Mouse (Mus musculus): Measurements from ENCODE around the gene Il31ra. TPM values are rescaled to one million over a fixed set of nuclear protein-coding genes. Genes with fewer than 3 reads are reported as not detected.
"Not testable (repeated sequence)": the region's sequence is repeated elsewhere in the genome, so short reads cannot be mapped to it uniquely, and the experiment has no call there.

The Il31ra gene
- total RNA-seq (2021) = not detected
- long read RNA-seq, experiment 1 = 0 reads
- long read RNA-seq, experiment 2 = 0 reads

- not testable (repeated sequence) for DNase-seq
Measured at GRCm38 (mm10) chr13:112594260-112594659, at the start of gene Il31ra. Gene Il31ra, minus strand, starts transcription at chr13:112594360.

- DNase-seq = no peak
Measured at GRCm38 (mm10) chr13:112642897-112643296, 48.7 kb upstream of the Il31ra start.

- peak; percentile 42 to 62 for DNase-seq
Measured at GRCm38 (mm10) chr13:112639111-112639510, 45.0 kb upstream of the Il31ra start.

GRCm38 (mm10) chr13:112636498-112636897, 42.3 kb upstream of the Il31ra start:
- DNase-seq = no peak

GRCm38 (mm10) chr13:112635174-112635837, 41.1 kb upstream of the Il31ra start:
- no peak for DNase-seq

GRCm38 (mm10) chr13:112625566-112625965, 31.4 kb upstream of the Il31ra start:
- no peak for DNase-seq

GRCm38 (mm10) chr13:112624622-112625021, 30.5 kb upstream of the Il31ra start:
- no peak for DNase-seq

GRCm38 (mm10) chr13:112623656-112624055, 29.5 kb upstream of the Il31ra start:
- no peak for DNase-seq

- no peak for DNase-seq
Measured at GRCm38 (mm10) chr13:112621592-112621991, 27.4 kb upstream of the Il31ra start.

GRCm38 (mm10) chr13:112608606-112609005, 14.4 kb upstream of the Il31ra start:
- no peak for DNase-seq

GRCm38 (mm10) chr13:112604411-112604810, 10.3 kb upstream of the Il31ra start:
- DNase-seq = no peak

GRCm38 (mm10) chr13:112603839-112604238, 9.7 kb upstream of the Il31ra start:
- no peak for DNase-seq

GRCm38 (mm10) chr13:112602607-112603006, 8.4 kb upstream of the Il31ra start:
- DNase-seq = no peak

GRCm38 (mm10) chr13:112590254-112590653, 3.9 kb downstream of the Il31ra start:
- no peak for DNase-seq

- DNase-seq = no peak
Measured at GRCm38 (mm10) chr13:112589625-112590024, 4.5 kb downstream of the Il31ra start.

GRCm38 (mm10) chr13:112584556-112585237, 9.5 kb downstream of the Il31ra start:
- no peak for DNase-seq

GRCm38 (mm10) chr13:112582291-112582690, 11.9 kb downstream of the Il31ra start:
- no peak for DNase-seq

GRCm38 (mm10) chr13:112581796-112582195, 12.4 kb downstream of the Il31ra start:
- DNase-seq = no peak

GRCm38 (mm10) chr13:112580590-112581320, 13.4 kb downstream of the Il31ra start:
- no peak for DNase-seq

GRCm38 (mm10) chr13:112578041-112578440, 16.1 kb downstream of the Il31ra start:
- DNase-seq = peak; percentile 99 to 100

- no peak for DNase-seq
Measured at GRCm38 (mm10) chr13:112573800-112574199, 20.4 kb downstream of the Il31ra start.

GRCm38 (mm10) chr13:112570768-112571167, 23.4 kb downstream of the Il31ra start:
- DNase-seq = no peak

GRCm38 (mm10) chr13:112569606-112570005, 24.6 kb downstream of the Il31ra start:
- DNase-seq = no peak

Data from heart, adult 18-20 months (tissue).